Mouse (Mus musculus) myocyte (in vitro differentiated cells): ENCODE results near the gene Rassf3. TPM values are rescaled to one million over a fixed set of nuclear protein-coding genes. Genes with fewer than 3 reads are reported as not detected.

Experiments used
- H3K27me3 ChIP-seq: one replicate; pipeline ENCODE4 v1.6.1; 2011; ENCODE audit not compliant: control insufficient read depth, insufficient read depth, insufficient read length
- H3K36me3 ChIP-seq: one replicate; pipeline ENCODE4 v1.6.1; 2011; ENCODE audit not compliant: control insufficient read depth, insufficient read depth
- H3K4me2 ChIP-seq: one replicate; pipeline ENCODE4 v1.6.1; 2011; ENCODE audit warnings: low read depth, control low read depth
- H3K4me3 ChIP-seq: one replicate; pipeline ENCODE4 v1.5.1; 2011; ENCODE audit warnings: mild to moderate bottlenecking, control low read depth, moderate library complexity
- H3K79me2 ChIP-seq: one replicate; pipeline ENCODE4 v1.6.1; 2011; ENCODE audit not compliant: control insufficient read depth, insufficient read depth
- H3ac ChIP-seq: one replicate; pipeline ENCODE4 v1.6.1; 2011; ENCODE audit not compliant: control insufficient read depth, insufficient read length
- CEBPB ChIP-seq: IDR thresholded peaks from 2 replicates; pipeline ENCODE4 v1.6.1; 2011; ENCODE audit warnings: mild to moderate bottlenecking, moderate library complexity; ENCODE audit not compliant: poor library complexity, insufficient read depth, severe bottlenecking
- E2F4 ChIP-seq: IDR thresholded peaks from one replicate; pipeline ENCODE4 v1.6.1; 2011; ENCODE audit warnings: mild to moderate bottlenecking, control low read depth, moderate library complexity; ENCODE audit not compliant: insufficient read depth
- MAX ChIP-seq: IDR thresholded peaks from one replicate; pipeline ENCODE4 v1.6.1; 2011; ENCODE audit warnings: low read depth, mild to moderate bottlenecking, control low read depth
- MYOD1 ChIP-seq, 3 experiments: IDR thresholded peaks; one replicate each; pipeline ENCODE4 v1.6.1; 2011; ENCODE audit warnings: control low read depth in 2 of 3, low read depth in 2 of 3, mild to moderate bottlenecking in 2 of 3, moderate library complexity in 1 of 3; ENCODE audit not compliant: insufficient read length in 2 of 3, control insufficient read depth in 1 of 3
- MYOG ChIP-seq, 3 experiments: IDR thresholded peaks; one replicate each; pipeline ENCODE4 v1.6.1; 2011; ENCODE audit warnings: control low read depth in 2 of 3, low read depth in 2 of 3, mild to moderate bottlenecking in 2 of 3; ENCODE audit not compliant: insufficient read length in 2 of 3, control insufficient read depth in 1 of 3, insufficient read depth in 1 of 3
- POLR2A ChIP-seq: IDR thresholded peaks from one replicate; pipeline ENCODE4 v1.6.1; 2011; ENCODE audit warnings: low read depth, mild to moderate bottlenecking, control low read depth, moderate library complexity; ENCODE audit not compliant: insufficient read length
- POLR2AphosphoS2 ChIP-seq: IDR thresholded peaks from one replicate; pipeline ENCODE4 v1.6.1; 2011; ENCODE audit warnings: low read depth, control low read depth; ENCODE audit not compliant: insufficient read length
- REST ChIP-seq: IDR thresholded peaks from one replicate; pipeline ENCODE4 v1.6.1; 2011; ENCODE audit warnings: mild to moderate bottlenecking, control low read depth, moderate library complexity; ENCODE audit not compliant: insufficient read depth, insufficient read length
- SRF ChIP-seq: IDR thresholded peaks from one replicate; pipeline ENCODE4 v1.6.1; 2011; ENCODE audit warnings: low read depth; ENCODE audit not compliant: control insufficient read depth, insufficient read length
- TCF12 ChIP-seq: IDR thresholded peaks from one replicate; pipeline ENCODE4 v1.6.1; 2011; ENCODE audit warnings: mild to moderate bottlenecking, control low read depth; ENCODE audit not compliant: poor library complexity, insufficient read depth, severe bottlenecking
- TCF3 ChIP-seq: IDR thresholded peaks from one replicate; pipeline ENCODE4 v1.6.1; 2011; ENCODE audit warnings: low read depth, control low read depth; ENCODE audit not compliant: insufficient read length
- USF1 ChIP-seq: IDR thresholded peaks from one replicate; pipeline ENCODE4 v1.6.1; 2011; ENCODE audit warnings: low read depth, mild to moderate bottlenecking, control low read depth, moderate library complexity
- polyA plus RNA-seq: library from polyadenylated mRNA; unstranded; fragments of >200 nt; fragmentation: generic; extraction: Trizol; gene quantifications from one replicate; pipeline ENCODE4 v1.2.1, GENCODE M21; 2012; ENCODE audit warnings: missing spikeins

Rassf3 gene
- polyA plus RNA-seq, 1 experiment: 32.3 TPM

GRCm38 (mm10) chr10:121509751-121510643 lies 33.9 kb upstream of the Rassf3 start:
- Histone ChIP-seq H3K4me3 (no peak overlapping the region), H3ac (no peak overlapping the region), H3K27me3 (no peaks in the 10 kb centered on the region), H3K36me3 (no peaks in the 10 kb centered on the region), H3K4me2 (peak overlapping the region; percentile 49), H3K79me2 (no peaks in the 10 kb centered on the region)
- TF ChIP-seq USF1: no peak
- TF ChIP-seq MYOD1 (IDR thresholded peaks at IDR 0.05; ENCODE audit: control insufficient read depth in 1 of 3, insufficient read length in 2 of 3, low read depth in 2 of 3): peak in 2 of 3 experiments; percentile 43 to 87
- TF ChIP-seq TCF3: peak; percentile 69
- no peak for TF ChIP-seq POLR2AphosphoS2
- no peak for TF ChIP-seq REST
- no peak for TF ChIP-seq MAX
- peak; percentile 63 to 95 (median 78) for TF ChIP-seq MYOG (IDR thresholded peaks at IDR 0.05; ENCODE audit: control insufficient read depth in 1 of 3, insufficient read depth in 1 of 3, insufficient read length in 2 of 3, low read depth in 2 of 3)
- TF ChIP-seq TCF12: peak; percentile 43
- no peak for TF ChIP-seq E2F4
- no peak for TF ChIP-seq POLR2A
- no peak for TF ChIP-seq CEBPB
- TF ChIP-seq SRF: no peak

- no peaks in the 10 kb centered on the region for H3K27me3 ChIP-seq
- H3K4me2 ChIP-seq: no peak overlapping the region
- H3K79me2 ChIP-seq: no peaks in the 10 kb centered on the region
- H3K4me3 ChIP-seq: no peak overlapping the region
- no peak overlapping the region for H3ac ChIP-seq
- no peak for TF ChIP-seq MYOG (IDR thresholded peaks at IDR 0.05; ENCODE audit: control insufficient read depth in 1 of 3, insufficient read depth in 1 of 3, insufficient read length in 2 of 3, low read depth in 2 of 3)
- no peak for TF ChIP-seq POLR2A
- no peak for TF ChIP-seq TCF12
- no peak for TF ChIP-seq USF1
- TF ChIP-seq MAX: no peak
- no peak for TF ChIP-seq CEBPB
- no peak for TF ChIP-seq SRF
- TF ChIP-seq E2F4: no peak
- TF ChIP-seq REST: no peak
- TF ChIP-seq TCF3: no peak
- no peak for TF ChIP-seq MYOD1 (IDR thresholded peaks at IDR 0.05; ENCODE audit: control insufficient read depth in 1 of 3, insufficient read length in 2 of 3, low read depth in 2 of 3)
- no peak for TF ChIP-seq POLR2AphosphoS2
- no peaks in the 10 kb centered on the region for H3K36me3 ChIP-seq
Observed at GRCm38 (mm10) chr10:121507755-121508544, 31.8 kb upstream of the Rassf3 start.

- H3K79me2 ChIP-seq: no peaks in the 10 kb centered on the region
- no peak overlapping the region for H3K4me3 ChIP-seq
- no peaks in the 10 kb centered on the region for H3K27me3 ChIP-seq
- H3ac ChIP-seq: no peak overlapping the region
- TF ChIP-seq MYOG (IDR thresholded peaks at IDR 0.05; ENCODE audit: control insufficient read depth in 1 of 3, insufficient read depth in 1 of 3, insufficient read length in 2 of 3, low read depth in 2 of 3) (peak in 1 of 3 experiments; percentile 26), TCF3 (no peak), MYOD1 (IDR thresholded peaks at IDR 0.05; ENCODE audit: control insufficient read depth in 1 of 3, insufficient read length in 2 of 3, low read depth in 2 of 3) (peak in 2 of 3 experiments; percentile 7 to 20)
- H3K36me3 ChIP-seq: no peaks in the 10 kb centered on the region
- H3K4me2 ChIP-seq: no peak overlapping the region
Observed at GRCm38 (mm10) chr10:121506731-121507583, 30.8 kb upstream of the Rassf3 start.

- H3ac ChIP-seq: no peak overlapping the region
- no peak overlapping the region for H3K4me2 ChIP-seq
- no peaks in the 10 kb centered on the region for H3K36me3 ChIP-seq
- TF ChIP-seq POLR2A (no peak), CEBPB (no peak), E2F4 (no peak), TCF3 (no peak), MYOD1 (IDR thresholded peaks at IDR 0.05; ENCODE audit: control insufficient read depth in 1 of 3, insufficient read length in 2 of 3, low read depth in 2 of 3) (no peak), TCF12 (no peak)
- no peaks in the 10 kb centered on the region for H3K27me3 ChIP-seq
- no peak overlapping the region for H3K4me3 ChIP-seq
- H3K79me2 ChIP-seq: no peaks in the 10 kb centered on the region
Observed at GRCm38 (mm10) chr10:121505929-121506328, 29.8 kb upstream of the Rassf3 start.
